Mouse (Mus musculus): ENCODE measurements around the gene Fam193b.
A peak's percentile ranks its signal among the peaks of the same experiment; 100 is the strongest.
"Not testable (repeated sequence)": the region's sequence is repeated elsewhere in the genome, so short reads cannot be mapped to it uniquely, and the experiment has no call there.

The Fam193b gene

DNA sequence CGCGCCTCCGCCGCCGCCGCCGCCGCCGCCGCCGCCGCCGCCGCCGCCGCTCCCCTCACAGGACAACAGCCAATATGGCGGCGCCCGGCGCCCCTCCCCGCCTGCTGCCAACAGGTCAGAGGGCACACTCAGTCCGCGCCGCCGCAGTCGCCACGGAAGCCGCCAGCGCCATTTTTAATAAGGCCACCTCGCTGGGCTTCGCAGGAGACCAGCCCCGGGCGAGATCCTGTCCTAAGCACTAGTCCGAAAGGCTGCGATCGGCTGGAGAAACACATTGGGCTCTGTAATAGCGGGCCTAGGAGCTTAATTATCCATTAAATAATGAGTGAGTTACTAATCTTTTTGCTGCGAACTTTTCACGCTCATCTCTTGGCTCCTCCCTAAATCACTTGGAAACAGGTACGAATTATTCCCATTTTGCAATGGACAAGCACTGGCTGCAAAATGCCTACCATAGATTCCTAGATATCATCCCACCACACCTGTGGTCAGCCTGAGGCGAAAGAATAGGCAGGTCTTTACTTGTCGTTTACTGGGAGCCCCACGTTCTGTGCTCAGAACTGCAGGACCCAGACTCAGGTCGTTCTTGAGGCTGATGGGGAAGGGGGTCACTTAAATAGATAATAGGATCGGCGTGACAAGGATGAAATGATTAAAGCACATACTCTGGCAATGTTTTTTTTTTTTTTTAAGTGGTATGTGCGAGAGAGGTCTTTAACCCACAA lies at the start of gene Fam193b:
Gene Fam193b (minus strand): TSS at position 94 of the 725 bp plus-strand sequence.
- peak; percentile 92 for DNase-seq (ENCODE audit: low spot score)

DNA sequence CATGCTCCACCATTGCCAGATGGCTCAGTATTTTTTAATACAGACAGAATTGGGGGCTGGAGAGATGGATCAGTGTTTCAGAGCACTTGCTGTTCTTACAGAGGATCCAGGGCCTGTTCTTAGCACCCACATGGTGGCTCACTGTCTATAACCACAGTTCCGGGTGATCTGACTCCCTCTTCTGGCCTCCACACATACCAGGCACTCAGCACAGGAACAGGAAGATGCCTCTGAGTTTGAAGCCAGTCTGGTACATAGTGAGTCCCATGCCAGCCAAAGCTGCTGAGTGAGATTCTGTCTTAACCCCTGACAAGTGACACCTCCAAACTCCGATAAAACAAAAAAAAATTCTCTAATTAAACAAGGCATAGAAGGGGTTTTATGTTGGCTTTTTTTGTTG lies 49.4 kb upstream of the Fam193b start:
- DNase-seq (ENCODE audit: low spot score): no peak

DNA sequence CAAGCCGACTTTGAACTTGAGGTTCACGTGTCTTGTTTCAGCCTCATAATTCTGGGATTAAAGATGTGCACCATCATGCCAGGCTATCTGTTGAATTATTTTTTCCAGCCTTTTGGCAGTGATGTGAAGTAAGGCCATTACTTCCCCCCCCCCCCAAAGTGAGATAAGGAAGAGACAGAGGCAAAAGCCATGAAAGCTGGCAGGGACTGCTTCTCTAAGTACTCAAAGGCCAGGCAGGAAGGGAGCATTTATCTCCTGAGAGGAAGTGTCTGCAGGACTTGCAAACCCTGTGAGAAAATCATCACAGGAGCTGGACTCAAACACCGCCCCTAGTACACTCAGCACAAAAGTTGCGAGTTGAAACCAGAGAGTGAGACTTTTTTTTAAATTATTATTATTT lies 48.4 kb upstream of the Fam193b start:
- no peak for DNase-seq (ENCODE audit: low spot score)

DNA sequence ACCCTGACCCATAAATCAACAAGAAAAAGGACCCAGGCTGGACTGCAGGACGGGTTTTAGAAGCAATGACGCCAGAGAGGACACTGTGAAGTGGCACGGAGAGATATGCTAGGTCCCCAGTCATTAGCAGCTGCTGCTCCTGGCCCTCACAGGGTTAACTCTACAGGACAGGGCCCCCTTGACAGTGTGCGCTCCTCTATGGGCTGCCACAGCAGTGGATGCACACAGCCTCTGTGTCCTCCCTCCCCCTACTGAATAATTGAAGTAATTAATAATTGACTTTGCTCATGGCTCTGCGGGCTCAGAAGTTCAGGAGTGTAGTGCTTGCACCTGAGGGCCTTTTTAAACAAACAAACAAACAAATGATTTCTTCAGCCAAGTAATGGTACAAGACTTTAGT lies 42.6 kb upstream of the Fam193b start:
- no peak for DNase-seq (ENCODE audit: low spot score)

DNA sequence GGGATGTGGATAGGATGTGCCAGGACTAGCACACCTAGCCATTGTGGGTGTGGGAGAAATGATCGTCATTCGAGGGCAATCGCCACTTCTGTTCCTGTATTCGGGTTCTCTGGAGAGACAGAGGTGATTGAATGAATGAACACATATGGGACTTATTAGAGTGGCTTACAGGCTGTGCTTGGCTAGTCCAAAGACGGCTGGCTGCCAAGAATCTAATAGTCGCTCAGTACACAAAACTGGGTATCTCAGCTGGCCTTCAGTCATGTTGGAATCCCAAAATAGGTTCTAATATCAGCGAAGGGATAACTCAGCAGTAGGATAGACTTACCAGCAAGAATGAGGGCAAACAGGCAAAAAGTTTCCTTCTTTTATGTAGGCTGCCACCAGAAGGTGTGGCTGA lies 41.1 kb upstream of the Fam193b start:
- DNase-seq (ENCODE audit: low spot score): no peak

DNA sequence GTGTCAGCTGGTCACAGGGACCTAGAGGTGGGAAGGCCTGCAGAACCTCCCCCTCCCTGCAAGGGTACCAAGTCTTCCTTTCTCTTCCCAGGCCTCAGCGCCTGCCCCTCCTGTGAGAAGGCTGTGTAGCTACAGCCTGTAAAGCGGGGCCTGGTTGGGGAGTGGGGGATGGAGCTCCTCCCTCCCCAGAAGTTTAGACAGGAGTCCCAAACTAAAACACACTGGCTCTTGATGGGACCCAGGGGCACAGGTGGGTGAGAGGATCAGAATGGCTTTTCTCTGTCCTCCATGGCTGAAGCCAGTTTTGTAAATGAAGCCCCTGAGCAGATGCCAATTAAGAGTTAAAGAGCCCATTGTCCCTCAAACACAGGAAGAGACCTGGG lies 36.7 kb upstream of the Fam193b start:
- DNase-seq (ENCODE audit: low spot score): no peak

DNA sequence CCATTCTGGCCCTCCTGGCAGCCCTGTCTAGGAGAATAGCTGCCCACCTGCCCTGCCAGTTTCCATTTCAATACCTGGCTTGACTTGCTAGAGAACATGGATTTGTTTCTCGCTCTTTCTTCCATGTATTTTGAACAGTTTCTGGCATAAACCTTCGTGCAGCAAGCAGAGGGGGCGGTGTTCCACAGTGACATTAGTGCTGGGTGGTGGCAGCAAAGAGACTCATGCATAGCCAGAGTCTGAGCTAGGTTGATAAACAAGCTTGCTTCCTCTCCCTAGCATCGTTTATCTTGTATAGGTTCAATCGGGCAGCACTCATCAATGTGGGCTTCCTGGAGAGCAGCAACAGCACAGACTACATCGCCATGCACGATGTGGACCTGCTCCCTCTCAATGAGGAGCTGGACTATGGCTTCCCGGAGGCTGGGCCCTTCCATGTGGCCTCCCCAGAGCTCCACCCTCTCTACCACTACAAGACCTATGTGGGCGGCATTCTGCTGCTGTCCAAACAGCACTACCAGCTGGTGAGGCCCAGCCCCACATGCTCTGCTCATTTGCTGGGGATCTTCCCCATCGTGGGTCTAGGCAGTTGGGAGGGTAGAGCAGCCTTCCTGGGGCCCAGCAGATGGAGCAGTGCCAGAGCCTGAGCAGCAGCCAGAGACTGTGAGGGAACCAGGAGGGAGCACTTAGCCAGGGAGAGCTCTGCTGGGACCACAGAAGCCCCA lies 36.1 kb upstream of the Fam193b start:
- DNase-seq (ENCODE audit: low spot score): no peak

DNA sequence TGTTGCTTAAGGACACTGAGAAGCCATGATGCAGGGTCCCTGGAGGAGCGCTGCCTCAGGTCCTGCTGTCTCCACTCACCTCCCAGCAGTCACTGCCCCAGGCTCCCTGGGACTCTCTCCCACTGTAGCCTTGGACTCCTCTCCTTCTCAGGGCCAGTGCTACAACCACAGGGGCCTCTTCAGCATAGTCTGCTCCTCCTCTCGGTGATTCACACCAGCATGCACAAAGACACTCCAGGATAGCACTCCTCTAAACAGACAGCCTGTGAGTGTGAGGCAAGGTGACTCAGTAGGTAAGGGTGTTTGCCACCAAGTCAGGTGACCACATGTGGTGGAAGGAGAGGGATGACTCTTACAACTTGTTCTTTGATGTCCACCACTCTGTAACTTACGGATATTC lies 33.7 kb upstream of the Fam193b start:
- no peak for DNase-seq (ENCODE audit: low spot score)

DNA sequence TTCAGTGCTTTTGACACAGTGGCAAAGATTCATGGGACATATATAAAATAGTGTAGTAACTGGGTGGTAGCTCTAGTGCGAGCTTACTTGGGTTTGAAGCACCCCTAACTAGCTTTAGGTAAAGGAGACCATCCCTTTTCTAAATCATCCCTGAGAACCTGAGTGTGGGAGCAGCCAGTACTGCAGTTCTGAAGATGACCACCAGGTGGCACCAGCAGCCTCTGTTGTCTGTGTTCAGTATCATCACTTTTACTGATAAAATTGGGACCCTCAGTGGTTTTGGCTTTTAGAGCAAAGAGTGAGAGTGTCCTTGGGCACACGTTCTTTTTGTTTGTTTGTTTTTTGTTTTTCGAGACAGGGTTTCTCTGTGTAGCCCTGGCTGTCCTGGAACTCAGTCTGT lies 30.7 kb upstream of the Fam193b start:
- peak; percentile 69 for DNase-seq (ENCODE audit: low spot score)

DNA sequence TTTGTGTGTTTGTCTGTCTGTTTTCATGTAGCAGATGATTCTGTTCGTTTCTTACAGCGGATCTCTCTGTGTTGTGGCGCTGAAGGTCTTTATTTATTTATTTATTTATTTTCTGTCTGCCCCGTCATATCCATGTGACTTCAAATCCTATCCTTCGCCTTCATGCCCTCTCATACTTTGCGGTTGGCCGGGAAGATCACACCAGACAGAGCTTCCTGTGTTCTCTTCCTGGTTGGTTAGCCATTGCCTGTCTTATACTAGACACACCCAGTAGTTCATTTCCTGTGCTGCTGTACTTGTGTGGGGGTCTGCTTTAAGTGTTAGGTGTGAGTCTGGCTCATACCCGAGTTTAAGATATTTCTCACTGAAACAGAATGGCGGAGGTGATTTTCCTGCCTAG lies 29.7 kb upstream of the Fam193b start:
- no peak for DNase-seq (ENCODE audit: low spot score)

DNA sequence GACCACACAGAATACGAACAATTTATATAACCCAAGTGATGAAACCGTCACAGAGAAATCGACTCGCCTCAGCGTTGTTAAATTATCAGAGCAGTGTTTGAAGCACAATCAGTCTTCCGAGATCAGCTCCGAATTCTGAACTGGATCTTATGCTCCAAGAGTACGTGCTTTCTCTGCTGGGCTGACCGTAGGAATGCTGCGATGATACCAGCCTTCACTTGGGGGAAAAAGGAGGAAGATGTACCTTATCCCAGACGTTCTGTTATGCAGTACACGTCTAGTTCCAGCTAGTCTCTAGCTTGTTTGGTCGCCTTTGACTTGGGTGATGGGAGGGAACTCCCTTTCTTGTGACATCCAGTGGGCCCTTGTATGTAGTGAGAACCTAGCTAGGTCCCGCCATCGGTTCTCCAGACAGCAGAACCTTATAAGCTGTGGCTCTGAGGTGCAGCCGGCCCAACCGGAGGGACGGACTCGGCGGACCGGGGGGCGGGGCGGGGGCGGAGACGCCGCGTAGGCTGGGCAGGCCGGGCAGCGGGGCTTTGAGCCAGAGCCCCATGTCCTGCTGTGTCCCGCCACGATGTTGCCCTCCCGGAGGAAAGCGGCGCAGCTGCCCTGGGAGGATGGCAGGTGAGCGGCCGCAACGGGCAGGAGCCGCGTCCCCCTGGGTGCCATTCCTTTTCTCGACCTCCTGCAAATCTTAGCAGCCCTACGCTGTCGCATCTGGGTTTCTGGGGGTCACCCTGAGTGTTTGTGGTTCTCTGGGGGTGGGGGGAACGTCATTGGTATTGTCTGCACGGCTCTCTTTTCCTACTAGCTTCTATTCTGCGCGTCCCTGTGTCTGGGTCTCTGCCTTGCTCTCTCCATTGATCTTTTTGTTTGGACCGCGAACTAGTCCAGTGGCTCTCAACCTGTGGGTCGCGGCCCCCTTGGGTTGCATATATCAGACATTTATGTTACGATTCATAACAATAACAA lies 28.9 kb upstream of the Fam193b start, which contains the start of gene B4galt7:
Gene B4galt7 (plus strand): TSS at position 331 of the 975 bp plus-strand sequence.
- peak; percentile 92 for DNase-seq (ENCODE audit: low spot score)

DNA sequence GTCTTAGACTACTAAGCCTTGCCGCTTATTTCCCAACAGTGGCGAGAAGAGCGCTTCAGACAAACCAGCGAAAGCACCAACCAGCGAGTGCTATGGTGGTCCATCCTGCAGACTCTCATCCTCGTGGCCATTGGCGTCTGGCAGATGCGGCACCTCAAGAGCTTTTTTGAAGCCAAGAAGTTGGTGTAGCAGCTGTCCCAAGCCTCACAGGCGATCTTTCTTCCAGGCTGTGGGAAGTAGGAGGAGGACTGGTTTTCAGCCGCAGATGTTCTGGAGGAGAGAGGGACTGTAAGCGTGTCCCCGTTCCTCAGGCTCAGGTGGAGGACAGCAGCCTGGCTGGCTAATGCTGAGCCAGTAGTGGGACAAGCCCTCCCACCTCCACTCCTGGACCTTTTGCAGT lies 25.9 kb upstream of the Fam193b start:
- no peak for DNase-seq (ENCODE audit: low spot score)

DNA sequence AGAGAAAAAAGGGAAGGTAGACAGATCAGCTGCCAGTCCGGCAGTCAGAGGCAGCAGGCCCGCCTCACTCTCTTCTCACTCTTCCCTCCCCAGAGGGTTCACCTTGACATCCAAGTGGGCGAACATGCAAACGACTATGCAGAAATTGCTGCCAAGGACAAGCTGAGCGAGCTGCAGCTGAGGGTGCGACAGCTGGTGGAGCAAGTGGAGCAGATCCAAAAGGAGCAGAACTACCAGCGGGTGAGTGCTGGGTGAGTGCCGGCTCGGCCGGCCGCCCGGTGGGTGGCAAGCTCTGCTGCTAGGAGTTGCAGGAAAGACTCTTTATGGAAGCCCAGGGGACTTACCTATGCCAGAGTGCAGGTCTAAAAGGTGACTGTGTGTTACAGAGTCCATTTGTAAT lies 24.5 kb upstream of the Fam193b start:
- DNase-seq (ENCODE audit: low spot score): no peak

DNA sequence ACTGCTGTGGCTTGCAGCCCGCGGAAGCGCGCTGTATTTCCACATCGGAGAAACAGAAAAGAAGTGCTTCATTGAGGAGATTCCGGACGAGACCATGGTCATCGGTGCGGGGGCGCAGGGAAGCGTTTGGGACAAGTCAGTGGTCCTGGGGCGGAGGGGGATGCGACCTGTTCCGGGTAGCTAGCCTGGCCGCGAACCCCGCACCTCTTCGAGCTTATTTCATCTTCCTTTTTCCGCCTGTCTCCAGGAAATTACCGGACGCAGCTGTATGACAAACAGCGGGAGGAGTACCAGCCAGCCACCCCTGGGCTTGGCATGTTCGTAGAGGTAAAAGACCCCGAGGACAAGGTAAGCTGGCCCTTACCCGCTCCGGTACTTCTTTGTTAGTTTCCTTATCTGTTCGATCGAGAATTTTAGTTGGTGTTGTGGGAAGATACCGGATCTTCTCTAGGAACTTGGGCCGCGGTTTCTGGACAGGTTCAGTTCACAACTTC lies 22.4 kb upstream of the Fam193b start:
- DNase-seq (ENCODE audit: low spot score): no peak

DNA sequence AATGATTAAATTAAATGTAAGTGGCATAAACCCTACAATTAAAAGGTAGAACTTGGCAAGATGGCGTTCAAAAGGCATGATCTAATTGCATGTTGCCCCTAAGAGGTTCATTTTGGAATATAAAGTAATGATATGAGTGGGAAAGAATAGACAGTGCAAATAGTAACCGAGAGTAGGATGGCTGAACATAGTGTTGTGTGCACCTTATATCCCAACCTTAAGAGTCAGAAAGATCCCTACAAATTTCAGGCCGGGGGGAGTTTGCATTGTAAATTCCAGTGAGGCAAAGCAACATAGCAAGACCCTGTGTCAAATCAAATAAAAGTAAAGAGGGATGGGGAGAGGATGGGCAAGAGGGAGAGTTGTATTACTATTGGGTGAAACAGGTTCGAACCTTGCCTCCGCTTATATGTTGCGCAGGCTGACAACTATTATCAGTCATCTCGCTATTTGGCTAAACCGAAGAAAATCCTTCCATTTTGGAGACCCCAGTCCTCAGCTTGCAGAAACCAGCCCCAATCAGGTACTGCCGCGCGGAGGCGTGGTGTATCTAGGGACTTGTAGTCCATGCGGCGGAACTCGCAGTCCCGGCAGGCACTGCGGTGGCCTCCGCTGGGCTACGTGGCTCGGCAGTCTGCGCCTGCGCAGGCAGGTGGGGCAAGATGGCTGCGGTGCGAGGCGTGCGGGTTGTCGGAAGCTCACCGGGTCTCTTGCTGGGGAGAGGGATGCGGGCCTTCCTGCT lies 21.8 kb upstream of the Fam193b start:
- DNase-seq (ENCODE audit: low spot score): peak; percentile 93

DNA sequence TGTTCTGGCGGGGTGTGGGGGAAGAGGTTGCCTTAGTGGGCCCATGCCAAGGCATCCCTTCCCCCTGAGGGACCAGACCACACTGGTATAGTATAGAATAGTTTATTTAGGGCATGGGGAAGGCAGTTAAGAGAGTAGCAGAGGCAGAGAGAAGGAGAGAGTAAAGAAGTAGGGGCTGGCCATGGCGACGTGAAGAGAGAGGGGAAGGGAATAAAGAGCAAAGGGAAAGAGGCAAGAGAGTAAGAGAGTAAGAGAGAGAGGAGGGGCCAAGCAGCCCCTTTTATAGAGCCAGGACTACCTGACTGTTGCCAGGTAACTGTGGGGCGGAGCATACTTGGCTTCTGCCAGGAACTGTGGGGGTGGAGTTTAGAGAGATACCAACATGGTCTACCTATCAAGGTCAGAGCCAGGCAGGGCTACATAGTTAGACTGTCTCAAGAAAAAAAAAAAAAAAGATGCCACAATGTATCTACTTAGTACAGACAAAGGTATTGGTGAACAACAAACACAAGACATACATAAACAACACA lies 21.1 kb upstream of the Fam193b start:
- DNase-seq (ENCODE audit: low spot score): no peak

DNA sequence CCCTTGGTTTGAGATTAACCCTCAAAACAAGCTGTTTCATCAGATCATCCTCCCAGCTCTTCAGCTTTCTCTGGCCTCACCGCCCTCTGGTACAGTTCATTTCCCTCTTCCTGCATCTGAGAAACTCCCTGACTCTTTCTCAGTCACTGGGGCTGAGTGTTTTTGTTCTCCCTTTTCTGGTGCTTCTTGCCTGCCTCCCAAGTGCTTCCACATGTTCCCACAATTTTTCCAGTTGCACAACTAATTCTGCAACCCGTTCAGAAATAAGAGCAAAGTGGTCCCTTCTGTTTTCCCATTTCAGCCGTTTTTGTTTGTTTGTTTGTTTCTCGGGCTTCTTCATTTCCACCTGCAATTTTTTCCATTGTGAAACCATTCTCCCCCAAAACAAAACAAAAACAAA lies 7.2 kb upstream of the Fam193b start:
- no peak for DNase-seq (ENCODE audit: low spot score)

DNA sequence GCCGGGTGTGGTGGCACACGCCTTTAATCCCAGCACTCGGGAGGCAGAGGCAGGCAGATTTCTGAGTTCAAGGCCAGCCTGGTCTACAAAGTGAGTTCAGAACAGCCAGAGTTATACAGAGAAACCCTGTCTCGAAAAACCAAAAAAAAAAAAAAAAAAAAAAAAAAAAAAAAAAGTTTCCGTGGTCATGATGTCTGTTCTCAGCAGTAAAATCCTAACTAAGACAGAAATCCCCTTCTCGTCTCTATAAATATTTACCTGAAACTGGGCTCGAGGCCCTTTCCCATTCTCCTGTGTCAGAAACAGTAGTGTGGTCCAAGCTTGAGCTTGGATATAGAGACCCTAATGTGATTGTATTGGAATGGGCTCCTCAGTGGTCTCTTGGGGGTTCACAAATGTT lies 6.0 kb upstream of the Fam193b start:
- DNase-seq (ENCODE audit: low spot score): not testable (repeated sequence)

DNA sequence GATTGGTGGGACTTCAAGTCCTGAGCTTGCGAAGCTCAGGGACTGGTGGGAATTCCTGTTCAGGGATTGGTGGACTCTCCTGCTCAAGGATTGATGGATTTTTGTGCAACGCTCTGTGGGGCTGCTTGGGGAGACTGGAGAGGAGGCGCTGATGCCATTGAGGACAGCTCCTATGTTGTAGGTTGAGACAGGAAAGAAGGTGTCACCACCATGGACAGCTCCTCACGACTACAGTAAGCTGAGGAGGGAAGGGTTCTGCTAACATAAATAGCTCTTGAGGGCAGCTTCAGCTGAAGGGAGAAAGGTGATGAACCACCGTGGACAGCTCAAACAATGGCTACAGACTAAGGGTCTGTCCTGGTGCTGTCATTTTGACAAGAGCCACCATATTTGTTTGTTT lies 5.0 kb upstream of the Fam193b start:
- DNase-seq (ENCODE audit: low spot score): no peak

DNA sequence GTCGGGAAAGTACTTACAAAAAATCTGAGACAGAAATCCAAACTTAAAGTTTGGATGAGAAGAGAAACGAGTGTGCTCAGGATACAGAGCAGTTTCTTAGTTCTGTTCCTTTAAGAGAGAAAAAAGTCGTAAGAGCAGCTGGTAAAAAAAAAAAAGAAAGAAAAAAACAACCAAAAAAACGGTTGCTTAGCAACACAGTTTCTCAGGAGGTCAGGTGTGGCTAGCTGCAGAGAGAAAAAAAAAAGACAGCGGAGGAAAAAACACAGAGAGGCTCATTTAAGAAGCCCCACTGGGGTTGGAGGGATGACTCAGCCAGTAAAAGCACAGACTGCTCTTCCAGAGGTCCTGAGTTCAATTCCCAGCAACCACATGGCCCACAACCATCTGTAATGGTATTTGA lies 3.4 kb upstream of the Fam193b start:
- DNase-seq (ENCODE audit: low spot score): no peak

DNA sequence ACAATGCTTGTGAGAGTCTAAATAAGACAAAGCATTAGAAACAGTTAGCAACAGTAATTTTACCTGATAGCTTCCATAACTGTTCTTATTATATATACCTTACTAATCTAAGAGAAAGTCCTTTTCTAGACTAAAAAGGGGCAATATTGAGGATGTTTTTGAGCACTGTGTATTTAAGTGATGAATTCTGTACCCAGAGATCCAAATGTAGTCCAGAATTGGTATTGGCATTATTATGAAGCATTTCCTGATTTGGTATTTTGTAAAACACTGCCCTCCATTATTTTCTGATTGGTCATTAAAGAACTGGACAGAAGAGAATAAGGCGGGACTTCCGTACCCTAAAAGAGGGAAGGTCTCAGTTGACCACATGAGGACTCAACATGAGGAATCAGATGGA lies 2.5 kb upstream of the Fam193b start, which contains the start of gene Tmed9:
Gene Tmed9 (plus strand): TSS at position 301 of the 400 bp plus-strand sequence.
- DNase-seq (ENCODE audit: low spot score): no peak
